Mouse (Mus musculus) lung, postnatal 10 days (tissue): ENCODE results near the gene St6galnac6.

Experiments
- DNase-seq: peaks from one replicate; pipeline ENCODE4 v3.0.0; 2021

Gene St6galnac6

GRCm38 (mm10) chr2:32599409-32599808 is at the start of gene St6galnac6:
Gene St6galnac6 (plus strand): TSS chr2:32599709.
- DNase-seq, result no peak

GRCm38 (mm10) chr2:32549764-32550163 is 49.7 kb upstream of the St6galnac6 start:
- DNase-seq, result peak; percentile 68

DNA sequence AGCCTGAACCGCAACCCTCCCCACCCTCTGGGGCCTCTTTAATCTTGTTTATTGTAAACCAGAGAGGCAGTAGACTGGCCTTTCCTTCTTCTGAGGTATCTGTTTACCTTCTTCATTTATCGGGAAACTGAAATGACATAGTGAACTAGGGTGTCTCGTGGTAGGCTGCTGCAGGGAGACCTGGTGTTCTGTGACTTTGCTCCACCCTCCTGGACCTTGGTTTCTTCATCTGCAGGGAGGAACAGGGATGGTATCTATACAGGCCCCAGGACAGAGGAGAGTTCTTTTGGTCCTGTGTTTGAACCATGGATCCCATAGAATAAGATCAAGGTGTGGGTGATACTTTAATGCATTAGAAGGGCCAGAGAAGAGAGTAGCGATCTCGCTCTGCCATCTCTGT is 48.3 kb upstream of the St6galnac6 start:
- no peak for DNase-seq

GRCm38 (mm10) chr2:32553592-32554148 is 45.8 kb upstream of the St6galnac6 start:
- DNase-seq, result no peak

DNA sequence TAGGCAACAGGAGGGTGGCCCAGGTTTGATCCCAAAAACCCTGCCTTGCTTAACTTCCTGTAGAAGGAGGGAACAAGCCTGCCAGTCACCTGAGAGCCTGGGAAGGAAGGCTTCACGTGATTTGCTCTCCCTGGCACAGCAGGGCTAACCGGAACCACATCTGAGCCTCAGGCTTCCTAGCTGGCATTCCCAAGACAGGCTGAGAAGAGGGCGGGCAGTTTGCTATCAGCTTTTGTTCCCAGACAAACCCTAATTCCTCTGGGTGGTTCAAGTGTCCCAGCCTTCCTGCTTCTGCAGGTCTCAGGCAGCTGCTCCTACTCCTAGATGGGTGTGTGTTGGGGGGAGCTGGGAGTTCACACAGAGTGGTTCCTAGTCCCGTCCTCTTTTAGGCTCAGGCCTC is 44.0 kb upstream of the St6galnac6 start:
- DNase-seq, result peak; percentile 51

DNA sequence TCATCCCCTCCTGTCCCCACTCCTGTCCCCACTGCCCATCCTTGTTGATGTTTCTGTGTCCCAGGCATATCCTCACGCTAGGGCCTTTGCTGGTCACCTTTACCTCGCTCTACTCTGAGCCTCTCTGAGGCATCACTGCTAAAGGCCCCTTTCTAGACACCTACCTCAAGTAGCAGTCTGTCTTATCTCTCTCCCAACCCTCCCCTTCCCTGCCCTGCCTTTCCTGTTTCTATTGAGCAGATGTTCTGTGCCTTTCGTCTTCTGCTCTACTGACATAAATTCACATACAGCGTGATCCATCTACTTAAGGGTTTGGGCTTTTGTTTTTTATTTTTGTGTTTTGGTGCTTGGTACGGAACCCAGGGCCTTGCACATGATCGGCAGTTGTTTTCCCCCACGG is 43.5 kb upstream of the St6galnac6 start:
- DNase-seq, result no peak

DNA sequence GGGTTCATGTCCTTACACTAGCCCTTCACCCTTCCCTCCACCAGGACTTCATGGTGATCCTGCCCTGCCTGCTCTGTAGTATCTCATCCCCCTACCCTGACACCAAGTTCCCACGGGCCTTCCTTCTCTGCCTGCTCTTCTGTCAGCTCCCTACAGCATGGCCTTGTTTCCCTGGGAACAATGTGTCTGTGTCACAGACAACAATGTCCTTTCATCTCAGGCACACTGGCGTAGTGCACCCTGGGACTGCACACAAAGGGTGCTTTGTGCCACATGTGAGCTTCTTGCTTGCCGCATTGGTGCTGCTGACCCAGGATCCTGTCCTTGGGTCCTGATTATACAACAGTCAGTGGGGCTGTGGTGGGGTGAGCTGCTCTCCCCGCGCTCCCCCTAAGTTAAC is 39.9 kb upstream of the St6galnac6 start:
- DNase-seq, result no peak

GRCm38 (mm10) chr2:32566536-32567063 is 32.9 kb upstream of the St6galnac6 start:
- DNase-seq, result peak; percentile 86

DNA sequence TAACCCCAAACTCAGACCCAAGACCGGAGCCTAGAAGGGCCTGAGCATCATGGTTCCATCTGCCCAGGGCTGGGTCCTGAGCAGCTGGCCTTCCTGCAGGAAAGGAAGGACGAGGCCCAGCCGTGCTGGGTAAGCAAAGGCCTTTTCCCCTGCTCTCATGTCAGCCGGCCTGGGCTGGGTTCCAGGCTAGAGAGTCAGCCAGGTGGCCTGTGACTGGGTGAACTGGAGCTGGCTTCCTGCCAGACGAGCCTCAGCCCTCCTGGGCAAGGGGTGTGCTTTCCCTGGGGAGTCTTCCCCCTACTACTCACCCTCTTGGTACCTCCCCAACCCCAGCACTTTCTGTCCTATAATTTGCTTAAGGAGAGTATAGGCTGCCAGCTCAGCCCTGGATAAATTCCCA is 31.4 kb upstream of the St6galnac6 start:
- peak; percentile 39 for DNase-seq

GRCm38 (mm10) chr2:32568941-32569340 is 30.6 kb upstream of the St6galnac6 start:
- no peak for DNase-seq

GRCm38 (mm10) chr2:32570698-32571494 is 28.6 kb upstream of the St6galnac6 start, which contains the start of gene Dpm2:
Gene Dpm2 (plus strand): TSS chr2:32570858.
- peak; percentile 96 for DNase-seq

- DNase-seq, result no peak
Measured at GRCm38 (mm10) chr2:32572196-32572595, 27.3 kb upstream of the St6galnac6 start.

DNA sequence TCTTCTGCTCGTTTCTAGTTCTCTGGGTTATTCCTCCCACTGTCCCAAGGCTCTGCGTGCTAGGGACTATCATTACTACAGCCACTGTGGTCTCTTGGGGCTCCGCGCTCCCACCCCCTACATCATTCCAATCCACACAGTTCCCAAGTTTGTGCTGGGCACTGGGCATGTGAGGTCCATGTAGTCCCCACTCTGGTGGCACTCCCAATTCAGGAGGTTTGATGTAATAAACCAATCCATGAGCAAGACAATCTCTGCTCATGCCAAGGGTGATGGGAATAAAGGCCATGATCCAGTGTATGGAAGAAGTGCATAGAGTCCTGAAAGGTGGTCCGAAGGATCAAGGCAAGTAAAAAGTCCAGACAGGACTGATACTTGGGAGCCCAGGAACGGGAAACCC is 25.0 kb upstream of the St6galnac6 start, which contains the start of gene Pip5kl1:
Pip5kl1 (plus strand) TSS at position 301 of the 400 bp plus-strand sequence.
- DNase-seq, result no peak

- peak; percentile 65 for DNase-seq
Measured at GRCm38 (mm10) chr2:32574901-32575585, 24.5 kb upstream of the St6galnac6 start.

DNA sequence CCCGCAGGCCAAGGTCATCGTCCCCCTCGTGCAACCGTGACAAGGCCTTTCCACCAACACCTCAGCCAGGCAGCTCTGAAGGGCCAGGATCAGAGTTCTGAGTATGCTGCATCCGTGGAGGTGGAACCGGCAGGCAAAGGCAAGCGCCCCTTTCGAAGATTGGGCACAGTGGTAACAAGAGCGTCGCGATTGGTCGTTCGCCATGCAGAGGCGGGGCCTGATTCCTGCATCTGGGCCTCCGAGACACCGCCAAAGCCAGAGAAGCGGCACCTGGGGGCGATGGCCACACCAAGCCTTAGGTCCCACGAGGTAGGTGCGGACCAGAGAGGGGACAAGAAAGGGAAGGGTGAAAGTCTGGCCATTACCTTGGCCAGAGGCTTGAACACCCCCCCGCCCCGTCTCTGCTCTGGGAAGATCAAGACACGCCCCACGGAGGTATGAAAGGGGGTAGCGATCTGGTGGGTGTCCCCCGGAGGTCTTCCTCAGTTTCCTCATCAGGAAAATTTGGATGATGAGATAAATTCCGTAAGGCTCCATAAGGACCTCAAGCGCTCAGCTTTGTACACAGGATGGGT is 23.8 kb upstream of the St6galnac6 start, which contains the start of gene 9430097D07Rik:
9430097D07Rik (minus strand) TSS at position 99 of the 575 bp plus-strand sequence.
- DNase-seq, result peak; percentile 37

DNA sequence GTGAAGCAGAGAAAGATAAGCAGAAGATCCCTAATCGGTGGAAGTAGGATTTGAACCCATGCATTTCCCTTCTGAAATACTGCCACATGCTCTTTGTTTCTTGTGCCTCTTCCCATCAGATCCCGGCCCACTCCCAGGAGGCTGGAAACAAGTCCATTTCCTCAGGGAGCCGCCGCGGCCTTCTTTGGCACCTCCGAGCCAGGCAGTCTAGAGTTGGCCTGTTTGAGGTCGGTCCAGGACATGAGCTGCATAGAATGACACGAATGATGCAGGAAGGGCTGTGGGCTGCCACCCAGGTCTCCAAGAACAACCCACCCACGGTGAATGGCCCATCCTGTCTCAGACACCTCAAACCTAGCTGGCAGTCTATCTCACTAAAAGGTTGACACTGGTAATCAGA is 23.0 kb upstream of the St6galnac6 start:
- DNase-seq, result no peak

GRCm38 (mm10) chr2:32578146-32579046 is 21.1 kb upstream of the St6galnac6 start:
- peak; percentile 71 for DNase-seq

DNA sequence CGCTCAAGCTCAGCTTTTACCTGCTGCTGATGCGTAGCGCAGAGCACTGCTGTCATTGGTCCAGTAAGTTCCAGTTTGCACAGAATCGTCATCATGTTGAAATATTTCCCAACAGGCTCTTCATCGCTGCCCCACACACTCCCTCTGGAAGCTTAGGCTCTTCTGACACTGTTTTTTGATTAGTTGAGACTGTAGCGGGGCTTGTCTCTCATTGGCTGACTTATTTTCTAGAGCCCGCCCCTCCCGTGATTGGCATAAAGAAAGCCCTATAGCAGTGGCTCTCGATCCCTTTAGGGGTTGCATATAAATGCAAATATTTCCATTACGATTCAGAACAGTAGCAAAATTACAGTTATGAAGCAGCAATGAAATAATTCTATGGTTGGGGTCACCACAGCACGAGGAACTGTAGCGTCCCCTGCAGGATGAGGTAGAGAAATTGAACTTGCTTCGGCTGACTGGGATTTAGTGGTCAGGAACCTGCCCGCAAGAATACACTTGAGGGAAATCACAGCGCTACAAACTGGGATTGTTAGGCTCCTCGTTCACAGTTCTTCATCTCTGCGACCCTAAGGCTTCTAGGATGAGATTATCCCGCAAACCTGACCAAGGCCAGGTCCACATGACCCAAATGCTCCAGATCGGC is 17.9 kb upstream of the St6galnac6 start:
- peak; percentile 70 for DNase-seq

DNA sequence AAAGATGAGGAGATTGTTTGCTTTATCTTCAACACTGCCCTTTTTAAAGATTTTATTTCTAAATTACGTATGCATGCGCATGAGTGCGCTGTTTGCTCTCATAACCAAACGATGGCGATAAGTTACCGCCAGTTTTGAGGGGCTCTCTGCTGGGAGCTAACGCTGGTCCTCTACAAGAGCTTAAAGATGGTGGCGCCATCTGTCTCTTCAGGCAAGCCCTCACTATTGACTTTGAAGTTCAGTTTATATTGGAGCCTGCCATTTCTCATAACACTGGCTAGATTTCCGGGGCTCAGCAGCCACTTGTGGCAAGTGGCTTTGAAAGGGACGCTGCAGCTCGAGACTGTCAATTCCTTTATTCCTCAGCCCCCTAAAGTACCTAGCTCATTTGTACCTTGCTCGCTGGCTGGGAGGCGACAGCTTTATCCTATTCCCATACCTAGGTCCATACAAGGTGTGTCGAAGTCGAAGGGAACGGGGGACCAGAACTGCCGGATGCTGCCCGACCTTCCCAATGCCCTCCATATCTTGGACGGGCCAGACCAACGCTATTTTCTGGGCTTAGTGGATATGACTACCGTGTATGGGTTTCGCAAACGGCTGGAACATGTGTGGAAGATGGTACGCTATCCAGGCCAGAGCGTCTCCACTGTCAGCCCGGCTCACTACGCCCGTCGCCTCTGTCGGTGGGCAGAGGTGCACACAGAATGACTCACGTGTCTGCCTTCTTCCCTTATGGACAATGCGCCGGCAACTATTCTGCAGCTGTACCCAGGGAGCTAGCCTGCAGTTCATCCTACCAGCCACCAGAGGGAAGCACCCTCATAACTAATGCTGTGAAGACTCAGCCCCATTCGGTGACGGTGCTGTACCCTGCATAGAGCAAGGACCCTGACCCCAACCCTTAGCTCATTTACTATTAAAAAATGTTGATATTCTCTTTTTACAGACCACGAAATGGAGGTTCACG is 16.4 kb upstream of the St6galnac6 start:
- peak; percentile 91 for DNase-seq

DNA sequence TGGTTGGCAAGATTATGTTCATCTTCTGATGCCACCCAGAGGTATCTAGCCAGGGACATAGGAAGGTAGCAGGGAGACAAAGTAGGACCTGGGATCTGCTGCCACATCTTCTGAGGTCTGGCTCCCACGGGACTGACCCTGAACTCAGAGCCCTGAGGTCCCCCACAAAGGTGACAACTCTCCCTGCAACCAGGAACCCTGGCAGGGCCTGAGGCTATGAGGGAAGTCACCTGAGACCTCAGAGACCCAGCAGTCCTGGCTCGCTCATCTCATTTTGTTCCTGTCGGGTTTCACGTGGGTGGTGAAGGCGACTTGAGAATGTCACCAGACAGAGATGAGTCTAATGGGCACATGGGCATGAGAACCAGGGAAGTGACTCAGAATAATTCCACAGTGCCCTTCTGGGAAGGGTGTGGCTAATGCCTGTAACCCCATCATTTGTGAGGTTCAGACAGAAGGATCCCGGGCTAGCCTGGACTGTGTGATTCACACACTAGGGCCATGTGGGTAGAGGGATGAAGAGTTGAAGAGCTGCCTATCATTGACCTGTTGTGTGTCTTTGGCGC is 14.3 kb upstream of the St6galnac6 start:
- DNase-seq, result no peak
